Comparison of ENCODE assay signal across 9 mouse cellular contexts in genomic region chr12:80517977-80518376, GRCm38 (mm10). TPM values are rescaled to one million over a fixed set of nuclear protein-coding genes. Genes with fewer than 3 reads are reported as not detected.
DNase-seq lines count a peak whose midpoint lies in the region; ATAC-seq and TF ChIP-seq lines count a peak whose summit lies in the region.
"Had no signal": no experiment of that assay in that cellular context is flagged by ENCODE, and none has a peak within 500 bp of the region (broad histone marks: within the 10 kb centered on the region; RNA-seq: fewer than 3 reads in every experiment).

Gene Galnt16, plus strand, starts transcription at chr12:80518277.

- DNase-seq in cerebellum, adult 2 months = no peak
- DNase-seq in cerebellum, postnatal 36 days = no peak
- DNase-seq in neural tube, embryonic 11.5 days (ENCODE audit: low spot score) = no peak
- DNase-seq in neural tube, embryonic 10.5 days (ENCODE audit: extremely low spot score, low spot score) = no peak
- no peak for DNase-seq in left cerebral cortex, postnatal 4 days
- DNase-seq in spleen, adult 18-20 months = no peak

- peak within 1 kb of the TSS; percentile 12; the same call in 1 of the 2 replicates for H3K27ac ChIP-seq in cerebellum, adult 2 months (ENCODE audit: insufficient read depth, low read length)
- H3K27ac ChIP-seq in neural tube, embryonic 11.5 days (ENCODE audit: low read depth, low read length) = peak within 1 kb of the TSS; percentile 73
- peak within 1 kb of the TSS; percentile 59 for H3K27ac ChIP-seq in stomach, embryonic 15.5 days

- peak within 1 kb of the TSS; percentile 70 for H3K9ac ChIP-seq in neural tube, embryonic 11.5 days (ENCODE audit: low read length)
- peak within 1 kb of the TSS; percentile 39 for H3K9ac ChIP-seq in stomach, embryonic 15.5 days

- peak within 1 kb of the TSS; percentile 81 for H3K4me2 ChIP-seq in neural tube, embryonic 11.5 days (ENCODE audit: low read depth)
- peak within 1 kb of the TSS; percentile 97 for H3K4me2 ChIP-seq in stomach, embryonic 15.5 days

- no peaks in the 10 kb centered on the region for H3K27me3 ChIP-seq in cerebellum, adult 2 months (ENCODE audit: control insufficient read depth, insufficient read depth, low read length)
- H3K27me3 ChIP-seq in neural tube, embryonic 11.5 days (ENCODE audit: control insufficient read depth, insufficient read depth, low read length) = peaks cover 20% of the 10 kb centered on the region
- H3K27me3 ChIP-seq in stomach, embryonic 15.5 days (replicated peaks) = peaks cover 39% of the 10 kb centered on the region

- 23% methylated on average over 14 of the region's 14 CpGs for WGBS in cerebellum, adult 2 months
- WGBS in neural tube, embryonic 11.5 days = 4% methylated on average over 14 of the region's 14 CpGs
- 11% methylated on average over 14 of the region's 14 CpGs for WGBS in stomach, embryonic 15.5 days

- intact Hi-C loops in left cerebral cortex, postnatal 4 days (cut with DNase I) = no loop called here

- H3K36me3 ChIP-seq in neural tube, embryonic 11.5 days (ENCODE audit: control insufficient read depth, insufficient read depth, low read length) = no peaks in the 10 kb centered on the region
- no peaks in the 10 kb centered on the region for H3K36me3 ChIP-seq in stomach, embryonic 15.5 days

- no peaks in the 10 kb centered on the region for H3K4me1 ChIP-seq in cerebellum, adult 2 months (ENCODE audit: control insufficient read depth, insufficient read depth, low read length)
- peaks cover 8% of the 10 kb centered on the region; the same call in 1 of the 2 replicates for H3K4me1 ChIP-seq in neural tube, embryonic 11.5 days (ENCODE audit: control insufficient read depth, insufficient read depth, low read length)
- H3K4me1 ChIP-seq in stomach, embryonic 15.5 days = peaks cover 5% of the 10 kb centered on the region

- peak within 1 kb of the TSS; percentile 72 for H3K4me3 ChIP-seq in cerebellum, adult 2 months (replicated peaks; ENCODE audit: insufficient read depth, low read depth, low read length)
- peak within 1 kb of the TSS; percentile 77 for H3K4me3 ChIP-seq in neural tube, embryonic 11.5 days (ENCODE audit: low read depth, low read length)
- peak within 1 kb of the TSS; percentile 64 for H3K4me3 ChIP-seq in stomach, embryonic 15.5 days (replicated peaks)
- H3K4me3 ChIP-seq: erythroblast, embryonic 14.5 days had no signal

- no peak for TF ChIP-seq CTCF in cerebellum, adult 2 months (IDR thresholded peaks at IDR 0.05; ENCODE audit: borderline replicate concordance, insufficient read depth, low read depth, low read length)

- ATAC-seq in neural tube, embryonic 11.5 days (ENCODE audit: insufficient read depth, low FRiP score, low TSS enrichment) = no peak
- no peak for ATAC-seq in stomach, embryonic 15.5 days (ENCODE audit: insufficient read depth, low FRiP score, low read depth)
- ATAC-seq in frontal cortex, adult (ENCODE audit: low TSS enrichment) = no peak; the same call in 1 of the 2 replicates

- H3K9me3 ChIP-seq in neural tube, embryonic 11.5 days (ENCODE audit: control insufficient read depth, low read length) = no peaks in the 10 kb centered on the region
- no peaks in the 10 kb centered on the region for H3K9me3 ChIP-seq in stomach, embryonic 15.5 days

- TF ChIP-seq POLR2A in cerebellum, adult 2 months (IDR thresholded peaks at IDR 0.05; ENCODE audit: borderline replicate concordance, insufficient read depth, low read length) = no peak

RNA-seq across cellular contexts. Expression of gene Galnt16, which starts in this region (rescaled TPM):
- 29.3 and 32.8 TPM in 2 replicates for polyA plus RNA-seq in cerebellum, adult 2 months (2012; rRNA removed)
- 7.5 and 10.3 TPM in 2 replicates for polyA plus RNA-seq in neural tube, embryonic 11.5 days (2014; fragmentation: Nextera tagmentation; extraction: Ambion mirVana)
- total RNA-seq in left cerebral cortex, postnatal 4 days (2021) = 10 to 100 TPM; 32.8 to 40.6 TPM
- 13.6 and 14.3 TPM in 2 replicates for polyA plus RNA-seq in stomach, embryonic 15.5 days (2015; fragmentation: Nextera tagmentation; extraction: Ambion mirVana)

Comparison
In these comparisons a context has a peak if more than half of its experiments do, and no peak if none do; other contexts are left out.
1. H3K27ac ChIP-seq: peak in every context shown above with its lines; median percentile 73 in neural tube, embryonic 11.5 days; 59 in stomach, embryonic 15.5 days; 12 in cerebellum, adult 2 months.